Mouse (Mus musculus): ENCODE data around the gene Treml1. TPM values are rescaled to one million over a fixed set of nuclear protein-coding genes. Genes with fewer than 3 reads are reported as not detected.
A peak's percentile ranks its signal among the peaks of the same experiment; 100 is the strongest.

Treml1 gene
- polyA plus RNA-seq, 1 experiment from 2014 or later: 2.9 TPM

DNA sequence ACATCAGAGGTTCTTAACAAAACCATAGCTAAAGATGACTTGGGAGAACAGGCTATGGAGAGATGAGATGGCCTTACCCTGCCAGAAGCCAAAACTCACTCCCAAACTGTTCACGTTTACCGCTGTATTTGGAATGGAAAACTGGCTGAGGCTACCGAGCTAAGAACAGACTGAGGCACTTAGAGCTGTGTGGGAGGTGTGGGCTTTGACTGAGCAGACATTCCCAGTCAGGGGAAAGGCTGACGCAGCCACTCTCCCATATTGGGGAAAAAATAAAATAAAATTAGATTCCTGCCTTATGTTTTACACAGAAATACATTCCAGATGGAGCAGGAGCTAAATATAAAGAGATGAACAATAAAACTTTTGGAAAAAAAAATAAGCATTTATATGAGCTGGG, 33.1 kb upstream of the Treml1 start:
- Histone ChIP-seq H3K27ac (ENCODE audit: low read depth, low read length) (no peak overlapping the region), H3K4me2 (no peak overlapping the region), H3K27me3 (ENCODE audit: control insufficient read depth, insufficient read depth, low read length) (no peaks in the 10 kb centered on the region), H3K9ac (ENCODE audit: low read length) (no peak overlapping the region), H3K4me1 (ENCODE audit: control insufficient read depth, insufficient read depth, low read length) (no peaks in the 10 kb centered on the region), H3K9me3 (ENCODE audit: control insufficient read depth, low read length) (no peaks in the 10 kb centered on the region), H3K4me3 (ENCODE audit: low read depth, low read length) (no peak overlapping the region), H3K36me3 (ENCODE audit: control insufficient read depth, insufficient read depth, low read length) (no peaks in the 10 kb centered on the region)
- ATAC-seq (ENCODE audit: low FRiP score) (no peak), DNase-seq (ENCODE audit: low spot score, missing footprints) (no peak)
- WGBS: 89% methylated on average over 4 of the region's 4 CpGs

- WGBS: 94% methylated on average over 2 of the region's 2 CpGs
These were observed 27.2 kb upstream of the Treml1 start for GRCm38 (mm10) chr17:48332524-48332923.

DNA sequence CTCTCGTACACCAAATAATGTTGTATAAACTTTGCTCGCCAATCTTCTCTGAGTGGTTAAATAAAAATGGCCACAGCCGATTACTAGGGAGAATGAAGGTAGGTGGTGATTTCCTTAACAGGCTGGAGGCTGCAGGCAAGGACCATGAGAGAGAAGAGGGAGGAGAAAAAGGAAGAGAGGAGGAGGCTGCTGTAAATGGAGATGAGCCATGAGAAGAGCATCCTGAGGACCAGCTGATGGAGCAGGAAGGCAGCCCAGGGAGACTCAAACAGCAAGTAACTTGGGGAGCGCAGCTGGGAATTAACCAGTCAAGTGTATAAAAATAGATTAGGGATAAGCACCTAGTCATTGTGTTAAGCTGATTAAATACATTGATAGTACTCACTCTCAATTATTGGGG, 25.5 kb upstream of the Treml1 start:
- Histone ChIP-seq H3K4me1 (ENCODE audit: control insufficient read depth, insufficient read depth, low read length) (no peaks in the 10 kb centered on the region), H3K36me3 (ENCODE audit: control insufficient read depth, insufficient read depth, low read length) (no peaks in the 10 kb centered on the region), H3K4me3 (ENCODE audit: low read depth, low read length) (no peak overlapping the region), H3K9ac (ENCODE audit: low read length) (no peak overlapping the region), H3K27me3 (ENCODE audit: control insufficient read depth, insufficient read depth, low read length) (no peaks in the 10 kb centered on the region), H3K4me2 (no peak overlapping the region), H3K9me3 (ENCODE audit: control insufficient read depth, low read length) (no peaks in the 10 kb centered on the region), H3K27ac (ENCODE audit: low read depth, low read length) (no peak overlapping the region)
- WGBS: 90% methylated on average over 4 of the region's 4 CpGs
- ATAC-seq (ENCODE audit: low FRiP score) (no peak), DNase-seq (ENCODE audit: low spot score, missing footprints) (no peak)

More at GRCm38 (mm10) chr17:48332524-48332923, 27.2 kb upstream of the Treml1 start:
- Histone ChIP-seq H3K4me1 (ENCODE audit: control insufficient read depth, insufficient read depth, low read length) (no peaks in the 10 kb centered on the region), H3K27me3 (ENCODE audit: control insufficient read depth, insufficient read depth, low read length) (no peaks in the 10 kb centered on the region), H3K4me2 (no peak overlapping the region), H3K4me3 (ENCODE audit: low read depth, low read length) (no peak overlapping the region), H3K36me3 (ENCODE audit: control insufficient read depth, insufficient read depth, low read length) (no peaks in the 10 kb centered on the region), H3K9me3 (ENCODE audit: control insufficient read depth, low read length) (no peaks in the 10 kb centered on the region), H3K9ac (ENCODE audit: low read length) (no peak overlapping the region), H3K27ac (ENCODE audit: low read depth, low read length) (no peak overlapping the region)
- no peak for ATAC-seq (ENCODE audit: low FRiP score)
- DNase-seq (ENCODE audit: low spot score, missing footprints): no peak

GRCm38 (mm10) chr17:48336857-48337256, 22.9 kb upstream of the Treml1 start:
- Histone ChIP-seq H3K9ac (ENCODE audit: low read length) (no peak overlapping the region), H3K4me1 (ENCODE audit: control insufficient read depth, insufficient read depth, low read length) (no peaks in the 10 kb centered on the region; the same call in 1 of the 2 replicates), H3K4me3 (ENCODE audit: low read depth, low read length) (no peak overlapping the region), H3K27ac (ENCODE audit: low read depth, low read length) (no peak overlapping the region), H3K36me3 (ENCODE audit: control insufficient read depth, insufficient read depth, low read length) (no peaks in the 10 kb centered on the region), H3K27me3 (ENCODE audit: control insufficient read depth, insufficient read depth, low read length) (no peaks in the 10 kb centered on the region), H3K9me3 (ENCODE audit: control insufficient read depth, low read length) (no peaks in the 10 kb centered on the region), H3K4me2 (no peak overlapping the region)
- 0% methylated on average over 6 of the region's 6 CpGs for WGBS
- ATAC-seq (ENCODE audit: low FRiP score) (0 out of 2 replicates have a peak, but pooled peaks have one; percentile 62), DNase-seq (ENCODE audit: low spot score, missing footprints) (peak; percentile 98)

DNA sequence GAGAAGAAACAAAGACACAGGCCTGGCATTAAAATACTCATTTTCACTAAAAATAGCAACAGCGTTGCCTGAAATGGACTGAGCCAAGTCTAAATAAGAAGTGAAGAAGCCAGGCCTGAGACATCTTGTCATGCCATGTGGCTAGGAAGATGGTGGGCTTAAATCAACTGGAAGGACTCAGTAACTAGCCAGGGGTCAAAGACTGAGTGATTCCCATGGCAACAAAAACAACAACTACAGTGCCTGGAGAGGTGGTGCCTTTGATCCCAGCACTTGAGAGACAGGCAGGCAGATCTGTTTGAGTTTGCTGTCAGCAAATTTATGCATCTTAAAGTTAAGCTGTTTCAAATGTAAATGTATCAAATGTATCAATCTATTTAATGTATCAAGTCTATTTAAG, 19.4 kb upstream of the Treml1 start:
- 85% methylated on average over 1 of the region's 1 CpGs for WGBS
- ATAC-seq (ENCODE audit: low FRiP score): no peak

GRCm38 (mm10) chr17:48341947-48342346, 17.8 kb upstream of the Treml1 start:
- Histone ChIP-seq H3K27ac (ENCODE audit: low read depth, low read length) (no peak overlapping the region), H3K27me3 (ENCODE audit: control insufficient read depth, insufficient read depth, low read length) (no peaks in the 10 kb centered on the region), H3K4me2 (no peak overlapping the region), H3K4me1 (ENCODE audit: control insufficient read depth, insufficient read depth, low read length) (no peaks in the 10 kb centered on the region; the same call in 1 of the 2 replicates), H3K36me3 (ENCODE audit: control insufficient read depth, insufficient read depth, low read length) (no peaks in the 10 kb centered on the region), H3K9me3 (ENCODE audit: control insufficient read depth, low read length) (no peaks in the 10 kb centered on the region), H3K9ac (ENCODE audit: low read length) (no peak overlapping the region), H3K4me3 (ENCODE audit: low read depth, low read length) (no peak overlapping the region)
- ATAC-seq (ENCODE audit: low FRiP score): no peak
- 78% methylated on average over 3 of the region's 3 CpGs for WGBS
- DNase-seq (ENCODE audit: low spot score, missing footprints): peak; percentile 19

More for the DNA sequence above, 19.4 kb upstream of the Treml1 start:
- no peaks in the 10 kb centered on the region for H3K27me3 ChIP-seq (ENCODE audit: control insufficient read depth, insufficient read depth, low read length)
- H3K4me1 ChIP-seq (ENCODE audit: control insufficient read depth, insufficient read depth, low read length): no peaks in the 10 kb centered on the region; the same call in 1 of the 2 replicates
- no peak overlapping the region for H3K4me2 ChIP-seq
- no peaks in the 10 kb centered on the region for H3K9me3 ChIP-seq (ENCODE audit: control insufficient read depth, low read length)
- DNase-seq (ENCODE audit: low spot score, missing footprints): peak; percentile 76
- no peak overlapping the region for H3K9ac ChIP-seq (ENCODE audit: low read length)
- H3K27ac ChIP-seq (ENCODE audit: low read depth, low read length): no peak overlapping the region
- no peaks in the 10 kb centered on the region for H3K36me3 ChIP-seq (ENCODE audit: control insufficient read depth, insufficient read depth, low read length)
- no peak overlapping the region for H3K4me3 ChIP-seq (ENCODE audit: low read depth, low read length)

DNA sequence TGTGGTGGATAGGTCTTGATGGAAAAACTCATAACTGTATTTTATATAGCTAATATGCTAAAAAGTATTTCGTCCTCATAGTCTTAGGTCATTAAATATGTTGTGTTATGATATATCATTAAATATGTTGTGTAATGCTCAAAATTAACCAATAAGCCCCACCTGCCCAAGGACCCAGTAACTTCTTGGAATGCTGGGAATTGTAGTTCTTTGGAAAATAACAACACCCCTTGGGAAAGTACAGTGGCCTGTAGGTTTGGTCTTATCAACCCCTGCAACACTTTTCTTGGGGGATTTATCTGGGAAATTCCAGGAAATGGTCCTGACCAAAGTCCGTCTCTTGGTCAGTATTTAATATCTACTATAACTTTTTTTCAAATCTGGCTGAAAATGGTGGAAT, 16.7 kb upstream of the Treml1 start:
- Histone ChIP-seq H3K27ac (ENCODE audit: low read depth, low read length) (no peak overlapping the region), H3K36me3 (ENCODE audit: control insufficient read depth, insufficient read depth, low read length) (no peaks in the 10 kb centered on the region), H3K4me3 (ENCODE audit: low read depth, low read length) (no peak overlapping the region), H3K9me3 (ENCODE audit: control insufficient read depth, low read length) (no peaks in the 10 kb centered on the region), H3K4me1 (ENCODE audit: control insufficient read depth, insufficient read depth, low read length) (no peaks in the 10 kb centered on the region; the same call in 1 of the 2 replicates), H3K4me2 (no peak overlapping the region), H3K9ac (ENCODE audit: low read length) (no peak overlapping the region), H3K27me3 (ENCODE audit: control insufficient read depth, insufficient read depth, low read length) (no peaks in the 10 kb centered on the region)
- ATAC-seq (ENCODE audit: low FRiP score): no peak
- 88% methylated on average over 2 of the region's 2 CpGs for WGBS
- DNase-seq (ENCODE audit: low spot score, missing footprints): no peak

DNA sequence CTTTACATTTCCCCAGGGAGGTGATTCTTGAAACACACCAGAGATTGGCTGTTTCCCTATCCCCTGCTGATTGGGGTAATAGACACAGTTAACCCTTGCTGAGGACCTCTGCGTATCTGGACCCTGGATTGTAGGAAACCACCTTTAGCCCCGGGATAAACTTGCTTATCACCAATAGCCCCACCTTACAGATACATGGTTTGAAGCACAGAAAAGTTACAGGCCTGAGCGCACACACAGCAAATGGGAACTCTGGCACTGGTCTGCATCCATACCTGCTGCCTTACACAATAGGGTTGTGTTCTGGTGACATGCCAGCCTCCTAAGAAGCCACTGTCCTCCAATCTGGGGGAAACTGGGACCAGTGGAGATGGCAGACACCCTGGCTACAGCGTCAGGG, 13.9 kb upstream of the Treml1 start:
- ATAC-seq (ENCODE audit: low FRiP score) (no peak), DNase-seq (ENCODE audit: low spot score, missing footprints) (no peak)
- Histone ChIP-seq H3K4me2 (no peak overlapping the region), H3K9ac (ENCODE audit: low read length) (no peak overlapping the region), H3K27ac (ENCODE audit: low read depth, low read length) (no peak overlapping the region), H3K4me1 (ENCODE audit: control insufficient read depth, insufficient read depth, low read length) (no peaks in the 10 kb centered on the region), H3K4me3 (ENCODE audit: low read depth, low read length) (no peak overlapping the region), H3K9me3 (ENCODE audit: control insufficient read depth, low read length) (no peaks in the 10 kb centered on the region), H3K27me3 (ENCODE audit: control insufficient read depth, insufficient read depth, low read length) (no peaks in the 10 kb centered on the region), H3K36me3 (ENCODE audit: control insufficient read depth, insufficient read depth, low read length) (no peaks in the 10 kb centered on the region)
- WGBS: 84% methylated on average over 4 of the region's 4 CpGs

- Histone ChIP-seq H3K9me3 (ENCODE audit: control insufficient read depth, low read length) (no peaks in the 10 kb centered on the region), H3K27ac (ENCODE audit: low read depth, low read length) (no peak within 1 kb of the TSS), H3K4me2 (no peak within 1 kb of the TSS), H3K9ac (ENCODE audit: low read length) (no peak within 1 kb of the TSS), H3K4me1 (ENCODE audit: control insufficient read depth, insufficient read depth, low read length) (no peaks in the 10 kb centered on the region), H3K27me3 (ENCODE audit: control insufficient read depth, insufficient read depth, low read length) (no peaks in the 10 kb centered on the region), H3K4me3 (ENCODE audit: low read depth, low read length) (no peak within 1 kb of the TSS), H3K36me3 (ENCODE audit: control insufficient read depth, insufficient read depth, low read length) (no peaks in the 10 kb centered on the region)
- WGBS: 87% methylated on average over 5 of the region's 5 CpGs
- no peak for DNase-seq (ENCODE audit: low spot score, missing footprints)
- ATAC-seq (ENCODE audit: low FRiP score): no peak
These were observed 13.5 kb upstream of the Treml1 start, which contains the start of gene Trem2 for GRCm38 (mm10) chr17:48346231-48346630. TSS of gene Trem2 (plus strand) at chr17:48346401.
